Mouse (Mus musculus) MEL (cell line): ENCODE data around the gene Dgat2. TPM values are rescaled to one million over a fixed set of nuclear protein-coding genes. Genes with fewer than 3 reads are reported as not detected.

Experiments
- DNase-seq: peaks from one replicate; pipeline ENCODE4 v3.0.0; 2011; ENCODE audit warnings: low read depth, low spot score
- H3K27ac ChIP-seq: 2 replicates; pipeline ENCODE4 v1.5.1; 2012; ENCODE audit warnings: low read depth, mild to moderate bottlenecking, control low read depth, low read length, moderate library complexity; ENCODE audit not compliant: control insufficient read depth
- H3K27me3 ChIP-seq, 2 experiments: fragments of 150-350 bp in 1 of 2; sonication (generic) in 1 of 2; 2 replicates each; pipeline ENCODE4 v1.6.1; 2012; ENCODE audit warnings: low read length in 2 of 2, mild to moderate bottlenecking in 2 of 2, improper control_type of control experiment in 1 of 2, moderate library complexity in 1 of 2; ENCODE audit not compliant: insufficient read depth in 2 of 2, control insufficient read depth in 1 of 2
- H3K36me3 ChIP-seq, 2 experiments: 2 replicates each; pipeline ENCODE4 v1.6.1; 2012 to 2014; ENCODE audit warnings: low read length in 2 of 2, improper control_type of control experiment in 1 of 2, inconsistent platforms in 1 of 2, mild to moderate bottlenecking in 1 of 2; ENCODE audit not compliant: insufficient read depth in 2 of 2, control insufficient read depth in 1 of 2
- H3K4me1 ChIP-seq, 2 experiments: fragments of 150-350 bp in 1 of 2; sonication (generic) in 1 of 2; 2 replicates each; pipeline ENCODE4 v1.6.1; 2012; ENCODE audit warnings: low read length in 2 of 2, improper control_type of control experiment in 1 of 2, mild to moderate bottlenecking in 1 of 2; ENCODE audit not compliant: insufficient read depth in 2 of 2, control insufficient read depth in 1 of 2
- H3K4me3 ChIP-seq, 2 experiments: fragments of 150-350 bp in 1 of 2; sonication (generic) in 1 of 2; 2 replicates each; pipeline ENCODE4 v1.5.1; 2012; ENCODE audit warnings: low read depth in 2 of 2, low read length in 2 of 2, mild to moderate bottlenecking in 2 of 2, moderate library complexity in 2 of 2, control low read depth in 1 of 2, improper control_type of control experiment in 1 of 2; ENCODE audit not compliant: control insufficient read depth in 1 of 2, insufficient read depth in 1 of 2
- H3K79me2 ChIP-seq: 2 replicates; pipeline ENCODE4 v1.6.1; 2012; ENCODE audit warnings: mild to moderate bottlenecking, low read length, moderate library complexity; ENCODE audit not compliant: control insufficient read depth, poor library complexity, insufficient read depth
- H3K9ac ChIP-seq: 2 replicates; pipeline ENCODE4 v1.6.1; 2012; ENCODE audit warnings: low read depth, mild to moderate bottlenecking, control low read depth, low read length, moderate library complexity; ENCODE audit not compliant: control insufficient read depth, poor library complexity, severe bottlenecking
- H3K9me3 ChIP-seq: fragments of 150-350 bp; sonication (generic); replicated peaks from 2 replicates; pipeline ENCODE4 v1.6.1; 2012; ENCODE audit warnings: mild to moderate bottlenecking, low read length, improper control_type of control experiment, moderate library complexity; ENCODE audit not compliant: insufficient read depth
- BHLHE40 ChIP-seq: IDR thresholded peaks from 2 replicates; pipeline ENCODE4 v1.6.1; 2012; ENCODE audit warnings: low read depth, mild to moderate bottlenecking, inconsistent platforms, low read length, improper control_type of control experiment, borderline replicate concordance
- CHD1 ChIP-seq: IDR thresholded peaks from 2 replicates; pipeline ENCODE4 v1.6.1; 2012; ENCODE audit warnings: low read depth, mild to moderate bottlenecking, inconsistent platforms, low read length, improper control_type of control experiment
- CHD2 ChIP-seq: IDR thresholded peaks from 2 replicates; pipeline ENCODE4 v1.6.1; 2011; ENCODE audit warnings: low read length, improper control_type of control experiment
- E2F4 ChIP-seq: IDR thresholded peaks from 2 replicates; pipeline ENCODE4 v1.6.1; 2011; ENCODE audit warnings: low read depth, low read length, improper control_type of control experiment, borderline replicate concordance
- ELF1 ChIP-seq: IDR thresholded peaks from 2 replicates; pipeline ENCODE4 v1.6.1; 2014; ENCODE audit warnings: low read depth, mild to moderate bottlenecking, inconsistent platforms, low read length, improper control_type of control experiment, moderate library complexity
- ETS1 ChIP-seq: IDR thresholded peaks from 2 replicates; pipeline ENCODE4 v1.6.1; 2012; ENCODE audit warnings: low read depth, mild to moderate bottlenecking, inconsistent platforms, low read length, improper control_type of control experiment, moderate library complexity
- GABPA ChIP-seq: IDR thresholded peaks from 2 replicates; pipeline ENCODE4 v1.6.1; 2012; ENCODE audit warnings: low read depth, mild to moderate bottlenecking, inconsistent platforms, low read length, improper control_type of control experiment, moderate library complexity
- GATA1 ChIP-seq: IDR thresholded peaks from 2 replicates; pipeline ENCODE4 v1.6.1; 2011; ENCODE audit warnings: low read depth, low read length, improper control_type of control experiment
- HCFC1 ChIP-seq: IDR thresholded peaks from 2 replicates; pipeline ENCODE4 v1.6.1; 2012; ENCODE audit warnings: low read depth, mild to moderate bottlenecking, inconsistent platforms, low read length, improper control_type of control experiment, moderate library complexity
- JUND ChIP-seq: IDR thresholded peaks from 2 replicates; pipeline ENCODE4 v1.6.1; 2011; ENCODE audit warnings: low read depth, mild to moderate bottlenecking, improper control_type of control experiment, low read length
- MAFK ChIP-seq: IDR thresholded peaks from 2 replicates; pipeline ENCODE4 v1.6.1; 2011; ENCODE audit warnings: low read depth, mild to moderate bottlenecking, low read length, improper control_type of control experiment, borderline replicate concordance
- MAX ChIP-seq: IDR thresholded peaks from 2 replicates; pipeline ENCODE4 v1.6.1; 2011; ENCODE audit warnings: low read length, improper control_type of control experiment
- MYC ChIP-seq: IDR thresholded peaks from 2 replicates; pipeline ENCODE4 v1.6.1; 2011; ENCODE audit warnings: low read depth, mild to moderate bottlenecking, low read length, improper control_type of control experiment, moderate library complexity
- NRF1 ChIP-seq: IDR thresholded peaks from 2 replicates; pipeline ENCODE4 v1.6.1; 2014; ENCODE audit warnings: low read depth, mild to moderate bottlenecking, inconsistent platforms, low read length, improper control_type of control experiment, moderate library complexity; ENCODE audit not compliant: poor library complexity, insufficient read depth, severe bottlenecking
- POLR2A ChIP-seq, 2 experiments: IDR thresholded peaks; 2 replicates each; pipeline ENCODE4 v1.6.1; 2011 to 2012; ENCODE audit warnings: low read length in 2 of 2, mild to moderate bottlenecking in 2 of 2, control low read depth in 1 of 2, improper control_type of control experiment in 1 of 2, low read depth in 1 of 2, moderate library complexity in 1 of 2; ENCODE audit not compliant: control insufficient read depth in 1 of 2, insufficient read depth in 1 of 2, poor library complexity in 1 of 2
- POLR2AphosphoS5 ChIP-seq: IDR thresholded peaks from 2 replicates; pipeline ENCODE4 v1.6.1; 2012; ENCODE audit warnings: low read depth, borderline replicate concordance, mild to moderate bottlenecking, inconsistent platforms, low read length, moderate library complexity, mixed read lengths
- RAD21 ChIP-seq: IDR thresholded peaks from 2 replicates; pipeline ENCODE4 v1.6.1; 2011; ENCODE audit warnings: mild to moderate bottlenecking, low read depth, low read length, improper control_type of control experiment
- TCF12 ChIP-seq: IDR thresholded peaks from 2 replicates; pipeline ENCODE4 v1.6.1; 2014; ENCODE audit warnings: low read depth, mild to moderate bottlenecking, inconsistent platforms, low read length, improper control_type of control experiment, moderate library complexity
- UBTF ChIP-seq: IDR thresholded peaks from 2 replicates; pipeline ENCODE4 v1.6.1; 2012; ENCODE audit warnings: low read depth, mild to moderate bottlenecking, inconsistent platforms, low read length, improper control_type of control experiment, moderate library complexity, borderline replicate concordance; ENCODE audit not compliant: insufficient read depth
- USF1 ChIP-seq: IDR thresholded peaks from 2 replicates; pipeline ENCODE4 v1.6.1; 2014; ENCODE audit warnings: low read depth, mild to moderate bottlenecking, inconsistent platforms, low read length, improper control_type of control experiment, moderate library complexity
- ZC3H11A ChIP-seq: IDR thresholded peaks from 2 replicates; pipeline ENCODE4 v1.6.1; 2012; ENCODE audit warnings: low read depth, mild to moderate bottlenecking, inconsistent platforms, low read length, improper control_type of control experiment
- ZKSCAN1 ChIP-seq: IDR thresholded peaks from 2 replicates; pipeline ENCODE4 v1.6.1; 2012; ENCODE audit warnings: low read depth, mild to moderate bottlenecking, inconsistent platforms, low read length, improper control_type of control experiment, moderate library complexity
- ZMIZ1 ChIP-seq: IDR thresholded peaks from 2 replicates; pipeline ENCODE4 v1.6.1; 2012; ENCODE audit warnings: low read depth, mild to moderate bottlenecking, inconsistent platforms, low read length, improper control_type of control experiment, moderate library complexity
- polyA plus RNA-seq, 2 experiments: library from polyadenylated mRNA; stranded (reverse) in 1 of 2; unstranded in 1 of 2; fragments of >175 nt in 1 of 2; fragments of >200 nt in 1 of 2; gene quantifications; 2 replicates each; pipeline versions ENCODE4 v1.2.1 to v1.2.4; 2012; ENCODE audit warnings: low replicate concordance in 2 of 2, low read depth in 1 of 2; ENCODE audit not compliant: insufficient read length in 2 of 2, insufficient read depth in 1 of 2, missing spikeins in 1 of 2
- total RNA-seq: library from RNA; depleted of rRNA; stranded (reverse); fragments of 300-350 nt; gene quantifications from 2 replicates; pipeline ENCODE4 v1.2.3, GENCODE M21; 2012

Dgat2 gene
- total and polyA plus RNA-seq, 3 experiments, result 4.1 to 7.7 TPM; not detected in 1

DNA sequence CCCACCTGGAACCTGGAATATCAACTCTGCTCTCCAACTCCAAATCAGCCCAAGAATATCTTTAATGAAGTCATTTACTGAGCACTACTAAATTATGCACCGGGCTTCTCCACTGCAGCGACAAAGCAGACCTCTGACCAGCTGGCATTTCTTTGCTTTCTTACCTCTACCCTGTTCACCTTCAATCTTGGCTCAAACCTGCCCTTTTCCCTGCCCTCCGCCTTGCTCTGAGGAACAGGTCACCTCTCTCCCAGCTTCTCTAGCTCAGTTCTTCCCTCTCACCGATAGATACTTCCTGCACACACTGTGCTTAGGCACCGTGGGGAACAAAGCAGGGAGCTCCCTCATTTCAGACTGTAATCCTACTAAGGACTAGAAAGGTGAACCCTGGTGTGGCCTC is 59.9 kb downstream of the Dgat2 start:
- H3K9me3 ChIP-seq, result no peaks in the 10 kb centered on the region
- H3K4me3 ChIP-seq, result no peak overlapping the region
- no peaks in the 10 kb centered on the region for H3K4me1 ChIP-seq
- 0 out of 4 replicates have a peak, but pooled peaks cover 0 to 1% of the 10 kb centered on the region in 2 experiments for H3K36me3 ChIP-seq
- no peaks in the 10 kb centered on the region for H3K27me3 ChIP-seq
- no peak overlapping the region for H3K27ac ChIP-seq
- no peak for DNase-seq
- no peaks in the 10 kb centered on the region; the same call in 1 of the 2 replicates for H3K79me2 ChIP-seq
- TF ChIP-seq ZC3H11A (no peak), GATA1 (no peak), MAX (no peak), POLR2AphosphoS5 (no peak), USF1 (no peak), CHD1 (no peak), RAD21 (no peak), POLR2A (IDR thresholded peaks at IDR 0.05; ENCODE audit: control insufficient read depth in 1 of 2, insufficient read depth in 1 of 2, low read depth in 1 of 2, low read length in 2 of 2, poor library complexity in 1 of 2) (no peak), ELF1 (no peak)
- no peak overlapping the region for H3K9ac ChIP-seq

DNA sequence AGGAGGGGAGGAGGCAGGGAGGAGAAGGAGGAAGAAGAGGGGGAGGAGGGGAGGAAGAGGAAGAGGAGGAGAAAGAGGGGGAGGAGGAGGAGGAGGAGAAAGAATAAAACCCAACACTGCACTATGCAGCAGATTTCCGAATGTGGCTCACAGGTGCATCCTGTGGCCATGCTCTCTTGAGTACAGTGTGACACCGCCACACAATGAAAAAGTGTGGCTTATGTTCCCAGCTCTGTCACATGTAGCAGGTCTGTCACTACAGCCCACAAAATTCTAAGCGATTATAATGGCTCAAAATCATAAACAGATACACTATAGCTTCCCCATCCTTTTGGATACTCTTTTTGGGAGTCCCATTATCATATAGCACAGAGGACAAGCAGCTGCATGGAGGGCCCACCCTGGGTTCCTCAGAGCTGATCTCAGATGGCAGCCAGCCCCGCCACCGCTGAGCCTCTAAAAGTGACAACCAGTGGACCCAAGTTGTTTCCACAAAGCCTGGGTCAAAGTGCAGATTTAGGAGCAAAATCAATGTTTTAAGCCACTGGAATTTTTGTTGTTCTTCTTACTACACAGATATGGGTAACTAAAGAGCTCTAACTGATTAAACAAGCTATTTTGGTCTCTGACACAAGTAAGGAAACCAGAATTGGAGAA is 61.5 kb downstream of the Dgat2 start:
- Histone ChIP-seq H3K79me2 (no peaks in the 10 kb centered on the region; the same call in 1 of the 2 replicates), H3K27ac (no peak overlapping the region), H3K9me3 (no peaks in the 10 kb centered on the region), H3K4me3 (no peak overlapping the region), H3K9ac (no peak overlapping the region), H3K4me1 (no peaks in the 10 kb centered on the region), H3K36me3 (0 out of 4 replicates have a peak, but pooled peaks cover 0 to 2% of the 10 kb centered on the region in 2 experiments), H3K27me3 (no peaks in the 10 kb centered on the region)
- DNase-seq, result no peak
- TF ChIP-seq ZKSCAN1, result no peak
- no peak for TF ChIP-seq ETS1
- TF ChIP-seq ELF1, result no peak
- no peak for TF ChIP-seq HCFC1
- TF ChIP-seq GABPA, result no peak
- no peak for TF ChIP-seq RAD21
- TF ChIP-seq POLR2A (IDR thresholded peaks at IDR 0.05; ENCODE audit: control insufficient read depth in 1 of 2, insufficient read depth in 1 of 2, low read depth in 1 of 2, low read length in 2 of 2, poor library complexity in 1 of 2), result no peak
- no peak for TF ChIP-seq CHD2
- no peak for TF ChIP-seq ZMIZ1
- TF ChIP-seq UBTF, result no peak
- TF ChIP-seq BHLHE40, result no peak
- TF ChIP-seq TCF12, result no peak
- no peak for TF ChIP-seq JUND
- no peak for TF ChIP-seq MAFK
- no peak for TF ChIP-seq E2F4
- TF ChIP-seq MYC, result no peak
- TF ChIP-seq POLR2AphosphoS5, result no peak
- TF ChIP-seq USF1, result no peak
- TF ChIP-seq CHD1, result no peak
- TF ChIP-seq NRF1, result no peak
